10 mouse cellular contexts compared by ENCODE assay signal in genomic region chr12:98106789-98107684, GRCm38 (mm10).
DNase-seq lines count a peak whose midpoint lies in the region; ATAC-seq lines count a peak whose summit lies in the region.
"Had no signal": no experiment of that assay in that cellular context is flagged by ENCODE, and none has a peak within 500 bp of the region (broad histone marks: within the 10 kb centered on the region; RNA-seq: fewer than 3 reads in every experiment).

No protein-coding gene starts in this region.

- H3K27ac ChIP-seq in kidney, embryonic 15.5 days: no peak overlapping the region
- no peak overlapping the region for H3K27ac ChIP-seq in forebrain, embryonic 15.5 days (replicated peaks)
- H3K27ac ChIP-seq: stomach, embryonic 15.5 days had no signal

- 45% methylated on average over 10 of the region's 10 CpGs for WGBS in kidney, embryonic 15.5 days
- 27% methylated on average over 10 of the region's 10 CpGs for WGBS in forebrain, embryonic 15.5 days

- ATAC-seq in kidney, embryonic 15.5 days (replicated peaks; ENCODE audit: low FRiP score): 0 out of 2 replicates have a peak, but pooled peaks have one; percentile 54
- peak; percentile 83 for ATAC-seq in forebrain, embryonic 15.5 days (replicated peaks)

- H3K36me3 ChIP-seq in kidney, embryonic 15.5 days: no peaks in the 10 kb centered on the region
- H3K36me3 ChIP-seq in forebrain, embryonic 15.5 days: no peaks in the 10 kb centered on the region
- H3K36me3 ChIP-seq: stomach, embryonic 15.5 days had no signal

- no peak for DNase-seq in kidney, adult 8-10 months
- peak; percentile 14 for DNase-seq in right cerebral cortex, adult 18-20 months
- no peak for DNase-seq in right cerebral cortex, postnatal 14 days
- DNase-seq in gastrocnemius, postnatal 25 days: no peak
- no peak for DNase-seq in cerebellum, postnatal 25 days
- DNase-seq: gastrocnemius, postnatal 10 days; lung, postnatal 36 days had no signal

- H3K4me2 ChIP-seq in kidney, embryonic 15.5 days: no peak overlapping the region
- no peak overlapping the region for H3K4me2 ChIP-seq in forebrain, embryonic 15.5 days (replicated peaks)
- H3K4me2 ChIP-seq: stomach, embryonic 15.5 days had no signal

- H3K4me1 ChIP-seq in kidney, embryonic 15.5 days: peaks cover 7% of the 10 kb centered on the region
- H3K4me1 ChIP-seq in forebrain, embryonic 15.5 days: peaks cover 12% of the 10 kb centered on the region
- H3K4me1 ChIP-seq: stomach, embryonic 15.5 days had no signal

- H3K9ac ChIP-seq in kidney, embryonic 15.5 days: no peak overlapping the region
- H3K9ac ChIP-seq in forebrain, embryonic 15.5 days (replicated peaks): no peak overlapping the region
- H3K9ac ChIP-seq: stomach, embryonic 15.5 days had no signal

- no peak overlapping the region for H3K4me3 ChIP-seq in kidney, embryonic 15.5 days (replicated peaks)
- no peak overlapping the region for H3K4me3 ChIP-seq in forebrain, embryonic 15.5 days
- H3K4me3 ChIP-seq: stomach, embryonic 15.5 days had no signal

- no peaks in the 10 kb centered on the region for H3K27me3 ChIP-seq in kidney, embryonic 15.5 days
- no peaks in the 10 kb centered on the region for H3K27me3 ChIP-seq in forebrain, embryonic 15.5 days
- H3K27me3 ChIP-seq: stomach, embryonic 15.5 days had no signal

- H3K9me3 ChIP-seq in kidney, embryonic 15.5 days (replicated peaks): no peaks in the 10 kb centered on the region
- H3K9me3 ChIP-seq in forebrain, embryonic 15.5 days: no peaks in the 10 kb centered on the region
- H3K9me3 ChIP-seq: stomach, embryonic 15.5 days had no signal
